Mouse (Mus musculus): ENCODE measurements around the gene E130116L18Rik. TPM values are rescaled to one million over a fixed set of nuclear protein-coding genes. Genes with fewer than 3 reads are reported as not detected.
"Not testable (repeated sequence)": the region's sequence is repeated elsewhere in the genome, so short reads cannot be mapped to it uniquely, and the experiment has no call there.

E130116L18Rik gene
- polyA plus RNA-seq, 1 experiment from 2014 or later, result not detected

- Histone ChIP-seq H3K27me3 (replicated peaks; ENCODE audit: control insufficient read depth, insufficient read depth, low read length) (no peaks in the 10 kb centered on the region), H3K9ac (ENCODE audit: low read length) (no peak overlapping the region), H3K4me2 (ENCODE audit: low read length) (no peak overlapping the region), H3K9me3 (replicated peaks; ENCODE audit: control insufficient read depth, low read length) (no peaks in the 10 kb centered on the region), H3K27ac (ENCODE audit: low read depth, low read length) (no peak overlapping the region), H3K4me3 (ENCODE audit: low read depth, low read length) (no peak overlapping the region), H3K36me3 (ENCODE audit: control insufficient read depth, insufficient read depth, low read length) (peaks cover 35% of the 10 kb centered on the region), H3K4me1 (ENCODE audit: control insufficient read depth, insufficient read depth, low read length) (no peaks in the 10 kb centered on the region)
- ATAC-seq (no peak), DNase-seq (ENCODE audit: low spot score) (no peak)
- 83% methylated on average over 3 of the region's 3 CpGs for WGBS
Observed at GRCm38 (mm10) chr5:25247036-25247435, 24.1 kb upstream of the E130116L18Rik start.

DNA sequence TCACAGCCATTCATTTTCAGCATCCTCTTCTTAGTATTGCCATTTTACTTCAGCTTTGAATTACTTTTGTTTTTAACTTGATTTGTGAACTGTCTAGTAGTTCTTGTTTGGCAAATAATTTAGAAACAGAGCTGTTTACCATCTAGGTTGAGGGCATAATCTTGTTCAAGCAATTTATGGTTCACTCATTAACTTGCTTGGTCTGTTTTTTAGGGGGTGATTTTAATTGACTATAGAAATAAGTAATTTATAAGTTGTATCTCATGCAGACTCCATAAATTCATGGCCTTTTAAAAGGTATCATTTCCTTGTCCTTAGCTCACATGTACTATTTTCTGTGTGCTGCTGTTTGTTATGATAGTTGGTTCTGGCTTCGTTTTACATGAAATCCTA is 23.5 kb upstream of the E130116L18Rik start:
- Histone ChIP-seq H3K4me1 (ENCODE audit: control insufficient read depth, insufficient read depth, low read length) (no peaks in the 10 kb centered on the region), H3K27ac (ENCODE audit: low read depth, low read length) (no peak overlapping the region), H3K4me3 (ENCODE audit: low read depth, low read length) (no peak overlapping the region), H3K9me3 (replicated peaks; ENCODE audit: control insufficient read depth, low read length) (no peaks in the 10 kb centered on the region), H3K27me3 (replicated peaks; ENCODE audit: control insufficient read depth, insufficient read depth, low read length) (no peaks in the 10 kb centered on the region), H3K36me3 (ENCODE audit: control insufficient read depth, insufficient read depth, low read length) (peaks cover 31% of the 10 kb centered on the region), H3K9ac (ENCODE audit: low read length) (no peak overlapping the region), H3K4me2 (ENCODE audit: low read length) (no peak overlapping the region)
- ATAC-seq (no peak), DNase-seq (ENCODE audit: low spot score) (no peak)
- WGBS, result 66% methylated on average over 1 of the region's 1 CpGs

DNA sequence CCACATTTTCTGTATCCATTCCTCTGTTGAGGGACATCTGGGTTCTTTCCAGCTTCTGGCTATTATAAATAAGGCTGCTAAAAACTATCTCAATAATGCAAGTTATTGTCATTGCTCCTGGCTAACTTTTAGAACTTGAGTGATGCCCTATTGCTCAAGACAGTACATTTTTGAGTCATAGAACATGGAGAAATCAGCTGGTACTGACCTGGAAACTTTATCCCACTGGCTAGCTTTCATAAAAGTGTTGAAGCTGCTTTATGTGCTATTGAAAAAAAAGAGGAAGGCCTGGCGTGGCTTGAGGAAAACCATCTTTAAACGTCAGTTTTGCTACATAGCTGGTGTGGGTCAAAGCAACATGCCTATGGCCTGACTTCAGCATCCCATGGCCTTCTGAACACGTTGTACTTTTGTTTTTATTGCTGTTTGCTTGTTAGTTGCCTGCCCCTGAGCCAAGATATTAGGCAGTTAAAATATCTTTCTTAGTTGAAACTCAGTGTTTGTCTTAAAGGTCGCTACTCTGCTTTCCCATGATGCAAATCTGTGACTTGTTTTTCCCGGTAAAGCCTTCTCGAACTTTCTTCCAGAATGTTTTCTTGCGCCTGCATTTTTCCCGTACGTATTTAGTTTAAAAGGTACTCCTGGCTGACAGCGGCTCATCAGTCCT is 23.0 kb upstream of the E130116L18Rik start:
- Histone ChIP-seq H3K9me3 (replicated peaks; ENCODE audit: control insufficient read depth, low read length) (no peaks in the 10 kb centered on the region), H3K27me3 (replicated peaks; ENCODE audit: control insufficient read depth, insufficient read depth, low read length) (no peaks in the 10 kb centered on the region), H3K4me1 (ENCODE audit: control insufficient read depth, insufficient read depth, low read length) (no peaks in the 10 kb centered on the region), H3K27ac (ENCODE audit: low read depth, low read length) (no peak overlapping the region), H3K36me3 (ENCODE audit: control insufficient read depth, insufficient read depth, low read length) (peaks cover 26% of the 10 kb centered on the region), H3K4me2 (ENCODE audit: low read length) (no peak overlapping the region), H3K4me3 (ENCODE audit: low read depth, low read length) (no peak overlapping the region), H3K9ac (ENCODE audit: low read length) (no peak overlapping the region)
- 91% methylated on average over 10 of the region's 10 CpGs for WGBS
- ATAC-seq (no peak), DNase-seq (ENCODE audit: low spot score) (no peak)

- peaks cover 7% of the 10 kb centered on the region; the same call in 1 of the 2 replicates for H3K36me3 ChIP-seq (ENCODE audit: control insufficient read depth, insufficient read depth, low read length)
- WGBS, result 91% methylated on average over 6 of the region's 6 CpGs
Observed at GRCm38 (mm10) chr5:25243101-25243500, 20.1 kb upstream of the E130116L18Rik start.

GRCm38 (mm10) chr5:25224377-25224776 is 1.4 kb upstream of the E130116L18Rik start:
- H3K4me3 ChIP-seq (ENCODE audit: low read depth, low read length); H3K27ac ChIP-seq (ENCODE audit: low read depth, low read length); H3K9me3 ChIP-seq (replicated peaks; ENCODE audit: control insufficient read depth, low read length); H3K9ac ChIP-seq (ENCODE audit: low read length); H3K4me2 ChIP-seq (ENCODE audit: low read length); ATAC-seq; H3K36me3 ChIP-seq (ENCODE audit: control insufficient read depth, insufficient read depth, low read length); DNase-seq (ENCODE audit: low spot score); H3K27me3 ChIP-seq (replicated peaks; ENCODE audit: control insufficient read depth, insufficient read depth, low read length); H3K4me1 ChIP-seq (ENCODE audit: control insufficient read depth, insufficient read depth, low read length): not testable (repeated sequence)
- 100% methylated on average over 1 of the region's 1 CpGs for WGBS

More at GRCm38 (mm10) chr5:25243101-25243500, 20.1 kb upstream of the E130116L18Rik start:
- no peak for DNase-seq (ENCODE audit: low spot score)
- H3K4me2 ChIP-seq (ENCODE audit: low read length), result no peak overlapping the region
- H3K27me3 ChIP-seq (replicated peaks; ENCODE audit: control insufficient read depth, insufficient read depth, low read length), result no peaks in the 10 kb centered on the region
- no peak overlapping the region for H3K9ac ChIP-seq (ENCODE audit: low read length)
- H3K9me3 ChIP-seq (replicated peaks; ENCODE audit: control insufficient read depth, low read length), result no peaks in the 10 kb centered on the region
- H3K4me3 ChIP-seq (ENCODE audit: low read depth, low read length), result no peak overlapping the region
- H3K4me1 ChIP-seq (ENCODE audit: control insufficient read depth, insufficient read depth, low read length), result no peaks in the 10 kb centered on the region
- ATAC-seq, result no peak
- H3K27ac ChIP-seq (ENCODE audit: low read depth, low read length), result no peak overlapping the region

- DNase-seq (ENCODE audit: low spot score), result no peak
- no peaks in the 10 kb centered on the region for H3K9me3 ChIP-seq (replicated peaks; ENCODE audit: control insufficient read depth, low read length)
- H3K4me2 ChIP-seq (ENCODE audit: low read length), result peak within 1 kb of the TSS; percentile 63
- H3K9ac ChIP-seq (ENCODE audit: low read length), result peak within 1 kb of the TSS; percentile 81
- H3K36me3 ChIP-seq (ENCODE audit: control insufficient read depth, insufficient read depth, low read length), result no peaks in the 10 kb centered on the region
- no peaks in the 10 kb centered on the region for H3K27me3 ChIP-seq (replicated peaks; ENCODE audit: control insufficient read depth, insufficient read depth, low read length)
- WGBS, result 89% methylated on average over 3 of the region's 3 CpGs
- peak within 1 kb of the TSS; percentile 77; the same call in 1 of the 2 replicates for H3K27ac ChIP-seq (ENCODE audit: low read depth, low read length)
- H3K4me1 ChIP-seq (ENCODE audit: control insufficient read depth, insufficient read depth, low read length), result peaks cover 5% of the 10 kb centered on the region
- peak within 1 kb of the TSS; percentile 70 for H3K4me3 ChIP-seq (ENCODE audit: low read depth, low read length)
- ATAC-seq, result no peak
Observed at GRCm38 (mm10) chr5:25221604-25222003, 1.3 kb downstream of the E130116L18Rik start, which contains the start of gene Galnt11. TSS of gene Galnt11 (plus strand) at chr5:25221904.

DNA sequence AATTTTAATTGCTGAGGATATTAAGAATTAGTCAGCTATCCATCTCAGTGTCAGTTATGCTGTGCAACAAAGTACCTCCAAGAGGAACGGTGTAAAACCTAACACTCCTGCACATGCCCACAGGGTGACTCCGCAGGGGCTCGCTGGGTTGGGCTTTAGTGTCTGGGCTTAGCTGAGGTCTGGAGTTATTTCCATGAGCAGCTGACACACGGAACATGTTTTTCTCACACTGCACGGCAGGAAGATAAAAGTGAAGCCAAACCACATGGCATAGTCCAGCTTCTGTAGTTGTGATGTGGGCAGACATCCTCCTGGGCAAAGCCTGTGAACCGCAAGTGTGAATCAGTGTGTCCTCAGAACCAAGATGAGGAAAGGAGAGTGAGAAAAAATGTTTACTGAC is 7.9 kb downstream of the E130116L18Rik start:
- no peaks in the 10 kb centered on the region for H3K4me1 ChIP-seq (ENCODE audit: control insufficient read depth, insufficient read depth, low read length)
- DNase-seq (ENCODE audit: low spot score) (no peak), ATAC-seq (no peak)
- no peak overlapping the region for H3K27ac ChIP-seq (ENCODE audit: low read depth, low read length)
- no peak overlapping the region for H3K9ac ChIP-seq (ENCODE audit: low read length)
- H3K9me3 ChIP-seq (replicated peaks; ENCODE audit: control insufficient read depth, low read length), result no peaks in the 10 kb centered on the region
- no peak overlapping the region for H3K4me3 ChIP-seq (ENCODE audit: low read depth, low read length)
- no peaks in the 10 kb centered on the region for H3K27me3 ChIP-seq (replicated peaks; ENCODE audit: control insufficient read depth, insufficient read depth, low read length)
- no peak overlapping the region for H3K4me2 ChIP-seq (ENCODE audit: low read length)
- 89% methylated on average over 6 of the region's 6 CpGs for WGBS
- no peaks in the 10 kb centered on the region for H3K36me3 ChIP-seq (ENCODE audit: control insufficient read depth, insufficient read depth, low read length)

GRCm38 (mm10) chr5:25213216-25213615 is 9.7 kb downstream of the E130116L18Rik start:
- not testable (repeated sequence) for H3K9me3 ChIP-seq (replicated peaks; ENCODE audit: control insufficient read depth, low read length); H3K36me3 ChIP-seq (ENCODE audit: control insufficient read depth, insufficient read depth, low read length); H3K4me2 ChIP-seq (ENCODE audit: low read length); H3K4me3 ChIP-seq (ENCODE audit: low read depth, low read length); H3K4me1 ChIP-seq (ENCODE audit: control insufficient read depth, insufficient read depth, low read length); H3K27ac ChIP-seq (ENCODE audit: low read depth, low read length); H3K27me3 ChIP-seq (replicated peaks; ENCODE audit: control insufficient read depth, insufficient read depth, low read length); ATAC-seq; H3K9ac ChIP-seq (ENCODE audit: low read length); DNase-seq (ENCODE audit: low spot score)

GRCm38 (mm10) chr5:25211872-25212271 is 11.1 kb downstream of the E130116L18Rik start:
- ATAC-seq, result no peak
- 71% methylated on average over 1 of the region's 1 CpGs for WGBS

More at GRCm38 (mm10) chr5:25211872-25212271, 11.1 kb downstream of the E130116L18Rik start:
- H3K4me3 ChIP-seq (ENCODE audit: low read depth, low read length), result no peak overlapping the region
- no peak overlapping the region for H3K27ac ChIP-seq (ENCODE audit: low read depth, low read length)
- no peak overlapping the region for H3K4me2 ChIP-seq (ENCODE audit: low read length)
- no peaks in the 10 kb centered on the region for H3K9me3 ChIP-seq (replicated peaks; ENCODE audit: control insufficient read depth, low read length)
- H3K9ac ChIP-seq (ENCODE audit: low read length), result no peak overlapping the region
- H3K36me3 ChIP-seq (ENCODE audit: control insufficient read depth, insufficient read depth, low read length), result no peaks in the 10 kb centered on the region
- DNase-seq (ENCODE audit: low spot score), result no peak
- H3K27me3 ChIP-seq (replicated peaks; ENCODE audit: control insufficient read depth, insufficient read depth, low read length), result no peaks in the 10 kb centered on the region
- H3K4me1 ChIP-seq (ENCODE audit: control insufficient read depth, insufficient read depth, low read length), result no peaks in the 10 kb centered on the region
